Mouse (Mus musculus): Measurements from ENCODE around the gene Abhd14b. TPM values are rescaled to one million over a fixed set of nuclear protein-coding genes. Genes with fewer than 3 reads are reported as not detected.

Gene Abhd14b
- polyA plus RNA-seq, 1 experiment from 2014 or later: 15.2 TPM

DNA sequence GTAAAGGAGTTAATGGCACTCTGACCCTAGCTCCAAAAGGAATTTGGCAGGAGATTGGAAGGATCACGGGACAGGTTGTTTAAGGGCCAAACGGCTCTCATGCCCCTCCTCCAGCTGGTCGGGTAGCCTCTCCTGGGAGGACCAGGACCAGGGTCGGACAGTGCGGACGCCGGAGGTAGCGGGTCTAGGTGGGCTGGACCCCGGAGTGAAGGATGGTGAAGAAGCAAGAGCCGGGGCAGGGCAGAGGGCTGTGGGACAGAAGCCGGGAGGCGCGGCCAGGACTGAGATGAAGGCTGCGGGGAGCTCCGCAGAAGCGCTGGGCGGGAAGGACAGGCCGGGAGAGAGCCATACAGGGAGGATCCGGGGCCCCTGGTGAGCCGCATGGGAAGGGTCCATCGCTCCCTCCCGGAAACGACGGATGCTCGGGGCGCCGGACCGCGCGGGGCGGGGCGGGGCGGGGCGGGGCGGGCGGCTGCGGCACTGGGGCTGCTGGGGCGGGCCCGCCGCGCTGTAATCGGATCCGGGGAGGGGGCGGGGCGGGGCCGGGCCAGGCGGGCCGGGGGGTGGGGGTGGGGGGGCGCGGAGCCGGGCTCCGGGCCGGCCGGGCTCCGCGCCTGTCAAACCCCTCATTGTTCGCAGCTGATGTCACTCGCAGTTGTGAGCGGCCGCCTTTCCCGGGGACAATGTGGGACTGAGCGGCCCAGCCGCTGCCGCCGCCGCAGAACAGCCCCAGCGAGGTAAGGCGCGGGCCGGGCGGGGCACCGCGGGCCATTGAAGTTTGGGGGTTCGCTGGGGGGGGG, 6.2 kb downstream of the Abhd14b start, which contains the start of gene Pcbp4:
TSS of gene Pcbp4 (plus strand) at position 21 of the 800 bp plus-strand sequence.
- Histone ChIP-seq H3K4me2 (peak within 1 kb of the TSS; percentile 94), H3K27ac (peak within 1 kb of the TSS; percentile 78), H3K9me3 (replicated peaks) (no peaks in the 10 kb centered on the region), H3K27me3 (replicated peaks) (peaks cover 44% of the 10 kb centered on the region), H3K4me3 (peak within 1 kb of the TSS; percentile 63), H3K9ac (peak within 1 kb of the TSS; percentile 75), H3K4me1 (peaks cover 85% of the 10 kb centered on the region), H3K36me3 (0 out of 2 replicates have a peak, but pooled peaks cover 2% of the 10 kb centered on the region)
- peak; percentile 67 for ATAC-seq
- under 1% methylated on average over 47 of the region's 74 CpGs for WGBS (ENCODE audit: insufficient replicate concordance)

DNA sequence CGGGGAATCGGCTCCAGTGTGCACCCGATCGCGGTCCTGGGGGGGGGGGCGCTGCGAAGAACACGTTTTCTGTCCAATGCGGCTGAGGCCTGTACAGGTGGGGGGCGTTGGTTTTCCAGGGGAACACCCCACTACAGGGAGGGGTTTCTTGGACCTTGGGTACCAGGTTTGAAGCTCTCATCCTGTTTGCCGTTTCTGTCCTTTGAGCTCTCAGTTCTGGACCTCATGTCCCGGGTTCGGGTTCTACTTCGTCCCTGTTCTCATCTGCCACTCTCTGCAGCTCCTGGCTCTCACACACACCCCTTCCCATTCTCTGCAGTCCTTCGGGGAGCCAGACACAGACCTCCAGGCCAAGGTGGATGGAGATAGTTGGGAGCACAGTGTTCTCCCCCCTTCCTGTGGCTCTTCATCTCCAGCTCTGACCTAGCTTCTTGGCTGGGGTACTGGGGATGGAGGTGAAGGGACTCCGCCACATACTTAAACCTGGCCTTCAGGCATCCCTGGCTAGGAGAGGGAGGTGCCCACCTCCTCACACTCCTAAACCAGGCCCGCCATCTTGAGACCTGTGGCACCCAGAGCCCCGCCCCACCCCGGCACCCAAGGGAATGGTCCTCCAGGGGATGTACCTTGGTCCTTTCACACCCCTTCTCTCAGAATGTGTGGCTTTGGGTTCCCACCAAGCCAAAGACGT, 7.0 kb downstream of the Abhd14b start:
- H3K9ac ChIP-seq: peak overlapping the region; percentile 75
- H3K9me3 ChIP-seq (replicated peaks): no peaks in the 10 kb centered on the region
- peak overlapping the region; percentile 78 for H3K27ac ChIP-seq
- peak overlapping the region; percentile 94 for H3K4me2 ChIP-seq
- H3K27me3 ChIP-seq (replicated peaks): peaks cover 44% of the 10 kb centered on the region
- 6% methylated on average over 20 of the region's 20 CpGs for WGBS (ENCODE audit: insufficient replicate concordance)
- peak; percentile 4; the same call in 1 of the 2 replicates for ATAC-seq
- peak overlapping the region; percentile 63 for H3K4me3 ChIP-seq
- 0 out of 2 replicates have a peak, but pooled peaks cover 2% of the 10 kb centered on the region for H3K36me3 ChIP-seq
- peaks cover 78% of the 10 kb centered on the region for H3K4me1 ChIP-seq

DNA sequence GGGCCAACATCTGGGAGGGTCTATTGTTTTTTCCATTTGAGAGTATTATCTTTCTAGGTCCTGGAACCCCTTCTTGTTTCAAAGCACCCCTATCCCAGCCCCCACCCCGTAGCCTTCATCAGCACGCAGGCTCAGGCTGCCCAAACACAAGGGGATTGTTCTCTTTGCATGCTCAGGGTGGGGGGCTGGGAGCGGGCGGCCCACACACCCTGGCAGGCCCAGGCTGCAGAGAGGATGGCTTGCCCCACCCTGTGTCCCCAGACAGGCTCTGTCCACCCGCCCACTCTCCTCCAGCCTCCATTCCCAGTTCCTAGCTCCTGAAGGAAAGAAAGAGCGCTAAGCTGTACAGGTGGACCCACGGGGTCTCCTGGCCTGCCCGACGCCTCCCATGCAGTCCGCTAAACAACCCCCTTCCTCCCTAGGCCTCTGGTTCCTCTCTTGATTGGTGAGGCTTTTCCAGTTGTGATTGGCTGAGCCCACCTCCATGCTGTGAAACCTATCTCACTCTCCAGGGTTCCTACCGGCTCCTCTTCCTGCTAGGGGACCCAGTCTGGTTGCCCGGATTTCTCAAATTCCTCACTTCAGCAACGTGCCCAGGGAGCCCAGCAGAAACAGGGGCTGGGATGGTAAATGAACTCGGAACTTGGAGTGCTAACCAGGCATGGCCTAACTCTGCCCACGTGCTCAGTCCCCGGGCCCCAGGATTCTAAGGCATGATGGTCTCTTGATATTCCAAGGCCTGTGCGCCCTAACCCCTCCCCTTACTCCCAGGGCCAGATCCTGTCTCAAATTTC, 7.8 kb downstream of the Abhd14b start:
- 9% methylated on average over 17 of the region's 17 CpGs for WGBS (ENCODE audit: insufficient replicate concordance)
- no peak for ATAC-seq

DNA sequence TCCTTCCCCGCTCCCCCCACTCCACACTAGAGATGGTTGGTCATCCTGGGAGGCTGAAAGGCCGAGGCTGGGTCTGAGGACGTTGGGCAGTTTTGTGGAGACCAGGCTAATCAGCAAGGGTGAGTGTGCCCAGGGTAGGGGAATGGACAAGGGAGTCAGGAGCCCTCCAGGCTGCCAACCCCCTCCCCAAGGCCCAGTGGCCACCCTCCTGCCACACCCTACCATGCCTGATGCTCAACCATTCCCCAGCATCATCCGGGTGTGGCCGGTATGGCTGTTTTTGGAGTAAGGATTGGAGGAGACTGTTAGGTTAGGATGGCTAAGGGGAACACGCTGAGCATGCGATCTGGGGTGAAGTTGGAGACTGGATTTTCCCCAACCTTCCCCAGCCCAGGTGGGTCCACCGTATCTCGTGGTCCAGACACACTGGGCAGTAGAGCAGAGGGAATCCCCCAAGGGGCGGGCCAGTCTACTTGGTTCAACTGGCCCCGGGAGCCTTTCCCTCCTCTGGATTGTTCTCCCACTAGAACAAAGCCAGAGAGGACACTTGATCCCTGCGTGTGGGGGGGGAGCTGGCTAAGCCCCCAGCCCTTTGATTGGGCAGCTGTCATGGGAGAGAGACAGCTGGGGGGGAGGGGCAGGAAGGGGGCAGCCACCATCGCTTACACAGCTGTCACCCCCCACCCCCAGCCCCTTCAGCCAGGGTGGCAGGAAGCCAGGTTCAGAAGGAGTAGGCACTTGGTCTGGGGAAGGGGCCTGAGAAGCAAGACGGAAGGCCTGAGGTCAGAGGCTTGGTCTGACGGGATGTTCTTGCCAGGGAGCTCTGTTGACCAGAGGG, 9.3 kb downstream of the Abhd14b start:
- Histone ChIP-seq H3K36me3 (peaks cover 15% of the 10 kb centered on the region), H3K27me3 (replicated peaks) (peaks cover 37% of the 10 kb centered on the region), H3K9ac (no peak overlapping the region), H3K27ac (no peak overlapping the region), H3K4me2 (no peak overlapping the region; the same call in 1 of the 2 replicates), H3K4me1 (peaks cover 57% of the 10 kb centered on the region), H3K9me3 (replicated peaks) (no peaks in the 10 kb centered on the region), H3K4me3 (no peak overlapping the region)
- 61% methylated on average over 15 of the region's 15 CpGs for WGBS (ENCODE audit: insufficient replicate concordance)
- ATAC-seq: no peak

More for the DNA sequence above, 7.8 kb downstream of the Abhd14b start:
- Histone ChIP-seq H3K4me3 (peak overlapping the region; percentile 63), H3K27me3 (replicated peaks) (peaks cover 44% of the 10 kb centered on the region), H3K36me3 (peaks cover 5% of the 10 kb centered on the region; the same call in 1 of the 2 replicates), H3K9me3 (replicated peaks) (no peaks in the 10 kb centered on the region), H3K27ac (peak overlapping the region; percentile 78; the same call in 1 of the 2 replicates), H3K9ac (peak overlapping the region; percentile 75), H3K4me1 (peaks cover 72% of the 10 kb centered on the region), H3K4me2 (peak overlapping the region; percentile 94)

DNA sequence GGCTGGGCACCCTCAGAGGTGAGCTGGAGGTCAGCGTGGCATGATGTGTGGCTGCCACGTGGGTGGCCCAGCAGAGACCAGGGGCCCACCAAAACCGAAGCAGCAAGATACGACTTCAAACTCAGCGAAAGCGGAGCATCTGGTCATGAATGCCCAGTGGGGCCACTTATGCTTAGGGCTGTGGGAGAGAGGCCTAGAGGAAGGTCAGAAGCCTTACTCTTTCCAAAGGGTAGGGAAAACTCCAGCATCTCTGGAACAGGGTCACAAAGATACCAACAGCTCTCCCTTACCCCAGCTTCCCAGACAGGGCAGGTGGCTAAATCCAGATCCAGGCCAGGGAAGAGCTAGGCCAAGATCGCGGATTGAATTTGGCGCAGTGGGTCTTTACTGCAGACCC, 9.9 kb downstream of the Abhd14b start:
- Histone ChIP-seq H3K9ac (no peak overlapping the region), H3K27ac (no peak overlapping the region), H3K27me3 (replicated peaks) (peaks cover 31% of the 10 kb centered on the region), H3K4me1 (peaks cover 52% of the 10 kb centered on the region), H3K4me3 (no peak overlapping the region), H3K4me2 (no peak overlapping the region), H3K9me3 (replicated peaks) (no peaks in the 10 kb centered on the region), H3K36me3 (peaks cover 19% of the 10 kb centered on the region)
- ATAC-seq: no peak
- 76% methylated on average over 9 of the region's 9 CpGs for WGBS (ENCODE audit: insufficient replicate concordance)

DNA sequence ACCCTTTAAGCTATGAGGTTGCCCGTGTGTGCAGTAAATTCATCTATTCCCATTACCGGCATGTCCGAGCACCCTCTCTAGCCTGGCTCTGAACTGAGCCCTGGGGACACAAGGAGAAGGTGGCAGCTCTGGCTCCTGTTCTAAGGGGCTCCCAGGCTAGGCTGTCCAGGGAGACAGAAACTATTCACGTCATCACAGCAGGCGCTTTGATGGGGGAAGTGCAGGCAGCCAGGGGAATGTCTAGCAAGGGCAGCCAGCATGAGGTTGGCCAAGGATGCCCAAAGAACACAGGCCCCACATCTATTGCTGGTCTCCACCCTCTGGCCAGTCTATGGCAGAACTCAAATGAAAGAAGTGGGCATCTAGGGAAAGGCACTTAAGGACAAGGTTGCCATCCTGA, 10.7 kb downstream of the Abhd14b start:
- peaks cover 23% of the 10 kb centered on the region for H3K27me3 ChIP-seq (replicated peaks)
- no peak for ATAC-seq
- H3K4me2 ChIP-seq: no peak overlapping the region
- no peak overlapping the region for H3K4me3 ChIP-seq
- no peak overlapping the region for H3K9ac ChIP-seq
- H3K9me3 ChIP-seq (replicated peaks): no peaks in the 10 kb centered on the region
- 62% methylated on average over 5 of the region's 5 CpGs for whole genome bisulfite sequencing (ENCODE audit: insufficient replicate concordance)
- H3K36me3 ChIP-seq: peaks cover 26% of the 10 kb centered on the region
- peaks cover 46% of the 10 kb centered on the region for H3K4me1 ChIP-seq
- no peak overlapping the region for H3K27ac ChIP-seq

DNA sequence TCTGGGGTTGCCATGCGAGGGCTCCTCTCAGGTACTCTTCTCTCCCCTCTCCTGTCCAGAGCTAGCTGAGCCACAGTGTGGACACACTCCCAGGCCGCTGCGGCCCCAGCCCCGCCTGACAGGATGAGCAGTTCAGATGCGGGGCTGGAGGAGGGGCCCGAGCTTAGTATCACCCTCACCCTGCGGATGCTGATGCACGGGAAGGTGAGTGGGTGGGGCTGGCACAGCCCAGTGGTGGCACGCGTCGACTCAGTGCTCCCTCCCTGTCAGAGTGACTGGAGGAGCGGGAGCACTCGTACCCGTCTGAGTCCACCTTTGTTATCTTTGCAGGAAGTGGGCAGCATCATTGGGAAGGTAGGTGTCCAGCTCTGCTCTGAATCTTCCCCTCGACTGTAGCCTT, 12.7 kb downstream of the Abhd14b start:
- Histone ChIP-seq H3K4me2 (no peak overlapping the region), H3K4me1 (peaks cover 31% of the 10 kb centered on the region), H3K9me3 (replicated peaks) (no peaks in the 10 kb centered on the region), H3K4me3 (no peak overlapping the region), H3K36me3 (peaks cover 35% of the 10 kb centered on the region), H3K27me3 (replicated peaks) (peaks cover 24% of the 10 kb centered on the region), H3K9ac (no peak overlapping the region), H3K27ac (no peak overlapping the region)
- ATAC-seq: no peak
- 76% methylated on average over 15 of the region's 15 CpGs for WGBS (ENCODE audit: insufficient replicate concordance)

DNA sequence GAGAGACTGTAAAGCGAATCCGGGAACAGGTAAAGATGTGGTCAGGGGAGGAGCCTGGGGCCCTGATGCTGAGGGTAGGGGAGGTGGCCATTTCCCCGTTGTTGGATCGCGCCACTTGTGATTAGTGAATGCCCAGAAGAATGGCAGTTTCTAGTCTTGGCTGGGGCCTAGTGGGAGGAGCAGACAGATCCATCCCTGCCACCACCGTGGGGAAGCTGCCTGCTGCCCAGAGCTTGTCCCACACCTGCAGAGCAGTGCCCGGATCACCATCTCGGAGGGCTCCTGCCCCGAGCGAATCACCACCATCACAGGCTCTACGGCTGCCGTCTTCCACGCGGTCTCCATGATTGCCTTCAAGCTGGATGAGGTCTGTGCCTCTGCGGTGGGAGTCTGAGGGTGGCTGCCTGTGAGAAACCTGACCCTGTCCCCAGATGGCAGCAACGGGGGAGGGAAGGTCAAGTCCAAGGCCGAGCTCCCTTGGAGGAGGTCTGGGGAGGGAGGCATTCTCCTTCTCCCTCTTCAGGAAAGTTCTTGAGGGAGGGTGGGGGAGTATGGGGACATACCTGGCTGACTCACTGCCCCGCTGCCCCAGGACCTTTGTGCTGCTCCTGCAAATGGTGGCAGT, 13.3 kb downstream of the Abhd14b start:
- H3K27ac ChIP-seq: no peak overlapping the region
- peaks cover 31% of the 10 kb centered on the region for H3K4me1 ChIP-seq
- H3K4me3 ChIP-seq: no peak overlapping the region
- WGBS (ENCODE audit: insufficient replicate concordance): 75% methylated on average over 17 of the region's 18 CpGs
- peaks cover 26% of the 10 kb centered on the region for H3K27me3 ChIP-seq (replicated peaks)
- no peak overlapping the region for H3K4me2 ChIP-seq
- no peaks in the 10 kb centered on the region for H3K9me3 ChIP-seq (replicated peaks)
- ATAC-seq: no peak
- no peak overlapping the region for H3K9ac ChIP-seq
- H3K36me3 ChIP-seq: peaks cover 35% of the 10 kb centered on the region

DNA sequence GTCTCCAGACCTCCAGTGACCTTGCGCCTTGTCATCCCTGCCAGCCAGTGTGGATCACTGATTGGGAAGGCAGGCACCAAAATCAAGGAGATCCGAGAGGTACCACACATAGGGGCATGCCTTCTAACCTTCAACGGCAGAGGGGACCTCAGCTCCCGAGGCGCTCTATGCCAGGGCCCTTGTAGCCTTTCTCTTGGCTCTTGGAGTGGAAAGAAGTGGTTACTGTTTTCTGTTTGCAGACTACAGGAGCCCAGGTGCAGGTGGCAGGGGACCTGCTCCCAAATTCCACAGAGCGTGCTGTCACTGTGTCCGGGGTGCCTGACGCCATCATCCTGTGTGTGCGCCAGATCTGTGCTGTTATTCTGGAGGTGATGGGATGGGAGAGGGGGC, 13.8 kb downstream of the Abhd14b start:
- peaks cover 35% of the 10 kb centered on the region for H3K36me3 ChIP-seq
- no peak overlapping the region for H3K4me3 ChIP-seq
- H3K9ac ChIP-seq: no peak overlapping the region
- peaks cover 30% of the 10 kb centered on the region for H3K4me1 ChIP-seq
- 77% methylated on average over 9 of the region's 9 CpGs for WGBS (ENCODE audit: insufficient replicate concordance)
- H3K27me3 ChIP-seq (replicated peaks): peaks cover 31% of the 10 kb centered on the region
- H3K4me2 ChIP-seq: no peak overlapping the region
- ATAC-seq: no peak
- H3K9me3 ChIP-seq (replicated peaks): no peaks in the 10 kb centered on the region
- H3K27ac ChIP-seq: no peak overlapping the region

DNA sequence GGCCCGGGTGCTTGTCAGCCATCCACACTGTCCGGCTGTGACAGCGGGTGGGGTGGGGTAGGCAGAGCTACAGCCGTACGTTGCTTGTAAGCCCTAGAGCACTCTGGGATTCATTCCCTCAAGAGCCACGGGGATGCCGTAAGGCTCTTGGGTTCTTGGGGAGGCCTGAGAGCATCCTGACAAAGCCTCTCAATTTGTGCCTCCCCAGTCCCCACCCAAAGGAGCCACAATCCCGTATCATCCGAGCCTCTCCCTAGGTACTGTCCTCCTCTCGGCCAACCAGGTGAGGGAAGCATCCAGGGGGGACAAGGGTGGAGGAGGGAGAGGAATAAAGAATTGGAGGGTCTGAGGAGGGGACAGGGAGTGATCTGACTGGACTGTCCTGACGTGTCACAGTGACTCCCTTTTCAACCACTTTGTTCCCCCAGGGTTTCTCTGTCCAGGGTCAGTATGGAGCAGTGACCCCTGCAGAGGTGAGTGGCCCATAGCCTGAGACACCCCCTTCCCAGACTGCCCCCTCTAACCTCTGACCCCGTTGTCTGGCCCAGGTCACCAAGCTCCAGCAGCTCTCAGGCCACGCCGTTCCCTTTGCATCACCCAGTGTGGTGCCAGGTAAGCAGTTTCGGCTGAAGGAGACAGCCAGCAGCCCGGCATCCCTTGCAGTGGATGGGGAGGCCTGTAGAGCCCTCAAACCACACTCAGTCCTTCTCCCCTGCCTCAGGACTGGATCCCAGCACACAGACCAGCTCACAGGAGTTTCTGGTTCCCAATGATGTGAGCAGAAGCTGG, 14.6 kb downstream of the Abhd14b start:
- 78% methylated on average over 16 of the region's 16 CpGs for WGBS (ENCODE audit: insufficient replicate concordance)
- no peaks in the 10 kb centered on the region for H3K9me3 ChIP-seq (replicated peaks)
- H3K9ac ChIP-seq: no peak overlapping the region
- no peak for ATAC-seq
- H3K27ac ChIP-seq: no peak overlapping the region
- H3K27me3 ChIP-seq (replicated peaks): peaks cover 39% of the 10 kb centered on the region
- no peak overlapping the region for H3K4me3 ChIP-seq
- no peak overlapping the region for H3K4me2 ChIP-seq
- H3K36me3 ChIP-seq: peaks cover 35% of the 10 kb centered on the region
- peaks cover 22% of the 10 kb centered on the region for H3K4me1 ChIP-seq

Measured in liver, embryonic 12.5 days (tissue).